Mouse (Mus musculus): ENCODE measurements around the gene Hist1h3e.

- no peak for TF ChIP-seq FLI1 (IDR thresholded peaks at IDR 0.05; ENCODE audit: low read length)
- no peak for TF ChIP-seq GATA1 (IDR thresholded peaks at IDR 0.05; ENCODE audit: borderline replicate concordance, low read length)
Observed at GRCm38 (mm10) chr13:23525901-23526300, 36.3 kb downstream of the Hist1h3e start.

Data from megakaryocyte, embryonic 14.5 days (primary cell).